Mouse (Mus musculus) heart, adult 9 months (tissue): ENCODE data around the gene Ranbp6.

Experiments
- DNase-seq, 2 experiments: peaks; one replicate each; pipeline ENCODE4 v3.0.0; 2022; ENCODE audit warnings: low spot score in 2 of 2

Gene Ranbp6

GRCm38 (mm10) chr19:29805917-29806785 lies 6.6 kb downstream of the Ranbp6 start, which contains the start of gene 9930021J03Rik:
TSS of gene 9930021J03Rik (minus strand) at chr19:29805989.
- peak; percentile 97 for DNase-seq

- peak; percentile 60 to 63 for DNase-seq
Observed at GRCm38 (mm10) chr19:29805101-29805916, 7.5 kb downstream of the Ranbp6 start.

- no peak for DNase-seq
Observed at GRCm38 (mm10) chr19:29803946-29804345, 8.8 kb downstream of the Ranbp6 start.

- no peak for DNase-seq
Observed at GRCm38 (mm10) chr19:29797371-29797770, 15.4 kb downstream of the Ranbp6 start.

- no peak for DNase-seq
Observed at GRCm38 (mm10) chr19:29787997-29788396, 24.8 kb downstream of the Ranbp6 start.

DNA sequence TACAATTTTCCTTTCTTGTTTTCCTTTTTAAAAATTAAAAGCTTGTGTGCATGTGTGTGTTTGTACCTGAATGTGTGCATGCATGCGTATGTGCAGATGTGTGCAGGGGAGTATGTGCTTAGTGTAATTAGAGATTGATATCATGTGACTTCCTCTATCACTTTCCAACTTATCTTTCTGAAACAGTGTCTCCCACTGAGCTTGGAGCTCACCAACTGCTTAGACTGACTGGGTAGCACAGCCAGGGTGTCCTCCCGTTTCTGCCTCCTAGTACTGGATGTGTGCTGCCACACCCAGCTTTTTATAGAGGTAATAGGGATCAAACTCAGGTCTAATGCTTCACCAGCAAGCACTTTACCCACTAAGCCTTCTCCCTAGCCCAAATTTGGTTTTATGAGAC lies 29.9 kb downstream of the Ranbp6 start:
- DNase-seq: no peak
